Mouse (Mus musculus): ENCODE measurements at regions not wholly inside any gene's neighbourhood (a gene's known extent, or its start where the extent isn't known, plus 50 kb on each side); places are given as distances from the start of the nearest gene placed in this dataset.

DNA sequence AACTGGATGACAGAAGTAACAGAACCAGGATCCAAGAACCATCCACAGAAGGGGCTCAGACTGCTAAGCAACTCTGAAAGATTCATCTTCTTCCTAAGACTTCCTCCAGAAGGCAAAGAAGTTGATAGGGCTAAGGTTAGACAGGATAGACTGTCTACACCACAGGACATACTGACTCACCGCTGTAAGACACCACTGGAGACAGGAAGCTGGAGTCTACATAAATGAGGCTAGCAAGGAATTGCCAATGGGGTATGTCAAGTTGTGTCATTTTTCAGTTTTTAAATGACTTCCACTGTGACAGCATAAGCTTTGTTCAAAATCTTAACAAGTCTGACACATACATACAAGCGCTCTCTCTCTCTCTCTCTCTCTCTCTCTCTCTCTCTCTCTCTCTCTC, 645.4 kb upstream of the Gm10131 start:
- ATAC-seq (replicated peaks; ENCODE audit: insufficient number of reproducible peaks, low FRiP score, low TSS enrichment, poor library complexity, severe bottlenecking), result no peak

DNA sequence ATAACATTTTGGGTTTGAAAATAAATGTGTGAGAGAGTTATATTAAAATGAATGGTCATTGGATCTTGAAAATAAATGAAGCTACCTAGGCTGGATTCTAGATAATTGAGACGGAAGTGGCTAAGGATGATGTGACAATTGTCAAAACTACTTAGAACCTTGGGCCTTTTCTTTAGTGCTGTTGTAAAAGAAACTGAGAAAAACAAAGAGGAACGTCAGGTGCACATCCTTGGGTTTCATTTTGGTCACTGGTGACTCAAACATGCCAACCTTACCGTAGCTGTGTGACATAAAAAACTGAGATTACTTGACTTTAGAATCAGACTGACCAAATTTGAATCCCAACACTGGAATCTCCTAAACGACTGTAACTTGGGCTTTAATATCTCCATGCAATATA, 644.6 kb upstream of the Gm10131 start:
- no peak for ATAC-seq (replicated peaks; ENCODE audit: insufficient number of reproducible peaks, low FRiP score, low TSS enrichment, poor library complexity, severe bottlenecking)

DNA sequence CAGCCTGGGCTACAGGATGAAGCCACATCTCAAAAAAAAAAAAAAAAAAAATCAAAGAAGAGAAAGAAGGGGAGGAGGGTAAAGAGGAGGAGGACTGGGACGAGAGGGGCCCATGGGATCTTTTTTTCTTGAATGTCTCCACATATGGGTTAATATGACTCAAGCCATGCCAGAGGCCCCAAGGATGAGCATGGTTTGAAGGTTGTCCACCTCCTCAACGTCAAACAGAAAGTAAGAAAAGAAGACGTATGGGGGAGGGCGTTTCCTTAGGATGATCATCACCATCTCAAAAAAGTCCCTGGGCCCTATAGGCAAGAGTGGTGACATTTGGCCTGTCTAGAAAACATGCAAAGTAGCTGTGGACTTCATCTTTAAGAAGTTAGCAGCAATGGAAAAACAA, 643.9 kb upstream of the Gm10131 start:
- ATAC-seq (replicated peaks; ENCODE audit: insufficient number of reproducible peaks, low FRiP score, low TSS enrichment, poor library complexity, severe bottlenecking), result no peak

DNA sequence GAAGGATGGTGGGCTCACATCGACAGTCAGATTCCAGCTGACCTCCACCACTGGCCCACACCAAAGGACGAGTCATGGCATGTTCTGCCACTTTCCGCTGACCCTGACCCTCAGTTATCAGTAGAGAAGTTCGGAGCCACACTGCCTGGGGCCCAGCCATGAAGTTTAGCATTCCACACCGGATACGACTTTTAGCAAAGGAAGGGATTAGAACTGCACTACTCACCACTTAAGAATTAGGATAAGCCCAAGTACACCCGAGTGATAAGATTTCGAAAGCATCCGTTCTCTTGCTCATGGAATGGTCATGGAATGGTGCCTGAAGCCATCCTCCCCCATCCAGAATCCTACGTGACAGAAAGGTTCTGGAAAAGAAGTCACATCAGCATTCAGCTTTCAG, 641.5 kb upstream of the Gm10131 start:
- no peak for ATAC-seq (replicated peaks; ENCODE audit: insufficient number of reproducible peaks, low FRiP score, low TSS enrichment, poor library complexity, severe bottlenecking)

DNA sequence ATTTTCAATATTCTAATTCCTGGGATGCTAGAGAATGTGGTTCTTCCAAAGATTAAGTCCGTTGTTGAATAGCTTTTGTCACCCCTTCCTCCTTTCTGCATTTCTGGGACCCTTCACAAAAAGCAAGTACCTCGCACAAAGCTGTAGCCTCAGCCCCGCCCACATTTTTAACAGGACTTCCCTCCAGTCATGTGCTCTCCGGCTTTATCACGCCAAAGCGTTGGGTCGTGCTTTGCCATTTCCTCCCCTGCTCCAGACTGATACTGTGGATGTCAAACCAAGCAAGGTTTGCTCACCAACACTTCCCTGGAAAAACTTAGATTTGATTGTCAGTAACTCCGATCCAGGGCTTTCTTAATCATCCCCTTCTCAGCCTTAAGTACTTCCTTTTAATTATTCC, 637.0 kb upstream of the Gm10131 start:
- ATAC-seq (replicated peaks; ENCODE audit: insufficient number of reproducible peaks, low FRiP score, low TSS enrichment, poor library complexity, severe bottlenecking), result no peak

DNA sequence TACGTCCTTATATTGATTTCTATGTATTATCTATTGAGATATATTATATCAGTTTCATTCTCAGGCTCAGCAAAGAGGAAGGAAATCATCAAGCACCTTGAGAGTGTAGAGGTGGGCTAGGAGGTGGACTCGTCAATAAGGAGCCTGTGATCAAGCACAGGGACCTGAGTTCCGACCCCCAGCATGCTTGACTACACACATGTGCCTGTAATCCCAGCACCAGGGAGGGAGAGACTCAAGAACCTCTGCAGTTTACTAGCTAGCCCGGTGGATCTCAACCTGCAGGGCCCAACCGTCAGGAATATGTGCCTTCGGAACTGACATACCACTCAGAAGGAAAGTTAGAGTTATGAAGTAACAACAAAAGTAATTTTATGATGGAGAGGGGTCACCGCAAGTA, 634.2 kb upstream of the Gm10131 start:
- no peak for ATAC-seq (replicated peaks; ENCODE audit: insufficient number of reproducible peaks, low FRiP score, low TSS enrichment, poor library complexity, severe bottlenecking)

DNA sequence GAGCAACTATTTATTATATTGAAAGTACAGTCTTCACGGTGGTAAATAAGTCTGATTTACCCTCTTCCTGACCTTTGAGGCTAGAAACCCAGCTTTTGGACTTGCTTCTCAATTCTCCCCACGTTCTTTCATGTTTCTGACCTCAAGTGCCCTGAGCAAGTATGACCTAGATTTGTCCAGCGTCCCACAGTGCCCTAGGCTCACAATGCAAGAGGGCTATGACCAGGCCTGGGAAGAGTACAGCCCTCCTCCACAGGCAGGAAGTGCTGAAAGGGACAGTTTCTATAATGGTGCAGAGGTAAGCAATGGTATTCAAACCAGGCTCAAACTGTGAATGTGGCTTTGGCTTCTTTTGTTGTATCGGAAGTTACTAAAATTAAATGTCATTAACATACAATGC, 633.1 kb upstream of the Gm10131 start:
- ATAC-seq (replicated peaks; ENCODE audit: insufficient number of reproducible peaks, low FRiP score, low TSS enrichment, poor library complexity, severe bottlenecking), result peak; percentile 64

DNA sequence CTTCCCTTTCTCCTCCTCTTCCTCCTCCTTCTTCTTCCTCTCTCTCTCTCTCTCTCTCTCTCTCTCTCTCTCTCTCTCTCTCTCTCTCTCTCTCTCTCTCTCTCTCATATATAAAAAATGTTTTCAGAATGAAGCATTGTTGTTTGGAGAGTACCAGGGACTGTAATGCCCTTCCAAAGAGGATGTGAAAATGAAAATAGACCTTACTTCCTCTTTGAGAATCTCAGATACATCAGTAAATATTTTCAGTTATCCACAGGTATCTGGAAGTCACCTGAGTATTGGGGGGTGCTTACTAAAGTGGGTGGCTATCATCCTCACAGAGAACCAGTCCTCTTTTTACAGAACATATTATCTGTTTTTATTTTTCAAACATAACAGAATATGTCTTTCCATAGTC, 632.6 kb upstream of the Gm10131 start:
- ATAC-seq (replicated peaks; ENCODE audit: insufficient number of reproducible peaks, low FRiP score, low TSS enrichment, poor library complexity, severe bottlenecking), result peak; percentile 45; the same call in 1 of the 2 replicates

DNA sequence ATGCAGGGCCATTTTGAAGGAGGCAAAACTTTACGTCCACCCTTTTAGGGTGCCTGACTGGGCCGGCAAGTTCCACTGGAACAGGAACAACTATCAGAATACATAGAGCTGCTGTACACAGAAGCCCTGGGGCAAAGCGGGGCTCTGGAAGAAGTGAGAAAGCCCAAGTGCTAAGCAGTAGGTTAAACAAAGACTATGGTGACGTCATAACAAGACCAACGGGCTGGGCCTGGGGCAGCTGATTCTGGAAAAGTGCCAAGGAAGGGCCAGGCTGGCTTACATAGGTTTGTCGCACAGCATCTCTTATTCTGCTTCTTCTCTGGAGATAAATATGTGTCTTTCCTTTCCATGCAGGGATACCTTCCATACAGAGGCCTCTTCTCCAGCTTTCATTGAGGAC, 631.6 kb upstream of the Gm10131 start:
- ATAC-seq (replicated peaks; ENCODE audit: insufficient number of reproducible peaks, low FRiP score, low TSS enrichment, poor library complexity, severe bottlenecking), result no peak

DNA sequence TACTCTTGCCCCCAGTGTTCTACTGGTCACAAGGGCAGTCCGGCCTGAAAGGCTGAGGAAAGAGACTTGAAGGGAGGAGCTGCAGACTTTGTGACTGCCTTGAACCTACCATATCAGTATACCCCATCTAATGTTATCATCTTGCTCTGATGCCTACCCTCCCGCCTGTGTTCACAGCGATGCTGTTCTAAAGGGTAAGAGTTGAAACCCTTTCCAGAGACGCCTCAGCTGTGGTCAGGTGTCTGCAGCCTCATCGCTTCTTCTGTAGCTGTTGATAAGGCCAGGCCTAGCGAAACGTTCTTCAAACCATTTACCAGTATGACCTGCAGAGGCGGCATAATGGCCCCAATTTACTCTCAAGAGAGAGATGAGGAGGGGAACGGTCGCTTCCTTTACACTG, 629.3 kb upstream of the Gm10131 start:
- ATAC-seq (replicated peaks; ENCODE audit: insufficient number of reproducible peaks, low FRiP score, low TSS enrichment, poor library complexity, severe bottlenecking), result no peak

DNA sequence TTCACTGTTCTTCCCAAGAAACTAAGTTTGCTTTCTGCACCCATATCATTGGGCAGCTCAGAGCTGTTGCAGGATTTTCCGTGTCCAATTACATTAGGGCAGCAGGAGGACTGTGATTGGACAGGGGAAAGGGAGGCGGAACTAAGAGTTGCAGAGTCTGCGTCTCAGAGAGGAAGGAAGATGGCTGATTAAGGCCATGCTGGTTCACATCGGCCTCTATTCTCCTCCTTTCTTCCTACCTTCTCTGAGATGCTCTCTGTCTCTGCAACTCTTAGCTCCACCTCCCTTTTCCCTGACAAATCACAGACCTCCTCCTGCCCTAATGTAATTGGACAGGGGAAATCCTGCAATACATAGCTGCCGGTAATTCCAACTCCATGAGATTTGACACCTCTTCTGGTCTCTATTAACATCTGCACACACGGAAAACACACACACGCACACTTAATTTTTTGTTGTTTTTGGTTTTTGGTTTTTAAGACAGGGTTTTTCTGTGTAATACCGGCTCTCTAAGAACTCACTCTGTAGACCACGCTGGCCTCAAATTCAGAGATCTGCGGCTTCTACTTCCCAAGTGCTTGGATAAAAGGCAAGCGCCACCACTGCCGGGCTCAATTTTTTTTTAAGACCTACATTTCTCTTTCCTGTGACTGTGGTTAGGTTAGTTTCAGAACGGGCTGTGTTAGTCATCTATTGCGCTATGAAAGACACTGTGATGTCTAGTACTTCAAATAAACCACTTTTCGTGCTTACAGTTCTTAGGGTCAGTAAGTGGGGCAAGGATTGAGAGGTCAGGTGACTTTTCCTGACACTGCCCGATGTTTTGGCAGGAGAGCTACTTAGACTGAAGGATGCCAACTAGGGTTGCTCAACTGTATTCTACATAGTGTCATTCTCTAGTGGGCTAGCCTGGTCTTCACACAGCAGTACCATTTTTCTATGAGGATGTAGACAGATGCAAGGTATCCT, 628.6 kb upstream of the Gm10131 start:
- ATAC-seq (replicated peaks; ENCODE audit: insufficient number of reproducible peaks, low FRiP score, low TSS enrichment, poor library complexity, severe bottlenecking), result no peak

DNA sequence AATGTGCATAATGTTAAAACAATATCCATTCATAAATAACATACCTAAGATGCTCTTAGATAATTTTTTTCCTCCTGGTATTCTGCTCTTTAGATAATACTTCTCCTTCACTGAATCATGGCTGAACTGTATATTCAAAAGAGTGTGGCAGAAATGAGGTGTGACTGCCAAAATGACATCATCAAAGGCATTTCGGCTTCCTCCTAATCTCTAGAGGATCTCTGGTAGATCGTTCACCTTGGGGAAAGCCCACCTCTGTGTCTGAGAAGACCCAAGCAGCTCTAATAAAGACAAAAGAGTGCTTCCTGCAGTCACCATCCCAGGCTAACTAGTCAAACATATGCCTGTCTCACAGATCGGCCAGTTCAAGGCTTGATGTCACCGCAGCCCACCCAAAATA, 624.7 kb upstream of the Gm10131 start:
- no peak for ATAC-seq (replicated peaks; ENCODE audit: insufficient number of reproducible peaks, low FRiP score, low TSS enrichment, poor library complexity, severe bottlenecking)

DNA sequence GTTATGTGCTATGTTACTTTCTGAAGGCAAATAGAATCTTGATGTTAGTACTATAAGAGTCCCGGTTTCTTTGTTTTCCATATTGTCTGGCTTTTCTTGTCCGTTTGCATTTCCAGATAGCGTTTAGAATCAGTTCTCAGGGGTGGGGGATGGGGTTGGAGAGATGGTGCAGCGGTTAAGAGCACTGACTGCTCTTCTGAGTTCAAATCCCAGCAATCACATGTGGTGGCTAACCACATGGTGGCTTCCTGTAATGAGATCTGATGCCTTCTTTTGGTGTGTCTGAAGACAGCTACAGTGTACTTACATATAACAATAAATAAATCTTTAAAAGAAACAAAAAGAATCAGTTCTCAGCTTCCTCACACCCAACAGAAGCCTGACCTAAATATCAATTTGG, 623.5 kb upstream of the Gm10131 start:
- ATAC-seq (replicated peaks; ENCODE audit: insufficient number of reproducible peaks, low FRiP score, low TSS enrichment, poor library complexity, severe bottlenecking), result no peak

DNA sequence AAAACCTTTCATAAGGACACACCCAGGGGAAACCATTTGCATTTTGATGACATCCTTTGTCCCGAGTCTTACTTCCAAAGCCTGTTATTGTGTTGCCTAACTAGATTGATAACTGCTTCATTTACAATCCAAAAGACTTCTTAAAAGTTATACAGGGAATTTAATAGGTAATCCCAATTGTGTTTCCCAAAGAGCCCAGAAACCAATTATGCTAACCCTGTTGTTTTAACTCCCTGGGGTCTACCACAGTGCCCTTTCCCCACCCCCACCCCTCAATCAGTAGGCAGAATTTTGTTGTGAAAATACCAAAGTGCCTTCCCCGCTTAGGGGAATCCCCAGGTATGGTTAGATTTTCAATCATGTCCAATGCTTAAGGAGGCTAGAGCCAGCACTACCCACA, 621.3 kb upstream of the Gm10131 start:
- no peak for ATAC-seq (replicated peaks; ENCODE audit: insufficient number of reproducible peaks, low FRiP score, low TSS enrichment, poor library complexity, severe bottlenecking)

DNA sequence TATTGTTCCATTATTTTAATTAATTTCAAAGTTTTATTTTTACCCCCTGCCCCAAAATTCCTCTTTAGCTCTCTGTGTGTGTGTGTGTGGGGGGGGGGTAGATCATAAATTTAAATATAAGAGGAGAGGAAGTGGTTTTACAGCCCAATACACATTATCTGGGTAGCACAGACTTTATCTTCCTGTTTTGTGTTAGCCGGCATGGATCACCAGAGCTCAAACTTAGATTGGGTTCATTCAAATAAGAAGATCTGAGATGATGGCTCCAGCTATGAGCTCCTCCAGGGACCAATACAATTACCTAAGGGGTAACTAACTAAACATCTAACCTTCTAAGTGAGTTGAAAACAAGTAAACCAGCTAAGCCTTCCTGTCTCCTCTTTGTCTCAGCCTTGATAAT, 620.8 kb upstream of the Gm10131 start:
- no peak; the same call in 1 of the 2 replicates for ATAC-seq (replicated peaks; ENCODE audit: insufficient number of reproducible peaks, low FRiP score, low TSS enrichment, poor library complexity, severe bottlenecking)

DNA sequence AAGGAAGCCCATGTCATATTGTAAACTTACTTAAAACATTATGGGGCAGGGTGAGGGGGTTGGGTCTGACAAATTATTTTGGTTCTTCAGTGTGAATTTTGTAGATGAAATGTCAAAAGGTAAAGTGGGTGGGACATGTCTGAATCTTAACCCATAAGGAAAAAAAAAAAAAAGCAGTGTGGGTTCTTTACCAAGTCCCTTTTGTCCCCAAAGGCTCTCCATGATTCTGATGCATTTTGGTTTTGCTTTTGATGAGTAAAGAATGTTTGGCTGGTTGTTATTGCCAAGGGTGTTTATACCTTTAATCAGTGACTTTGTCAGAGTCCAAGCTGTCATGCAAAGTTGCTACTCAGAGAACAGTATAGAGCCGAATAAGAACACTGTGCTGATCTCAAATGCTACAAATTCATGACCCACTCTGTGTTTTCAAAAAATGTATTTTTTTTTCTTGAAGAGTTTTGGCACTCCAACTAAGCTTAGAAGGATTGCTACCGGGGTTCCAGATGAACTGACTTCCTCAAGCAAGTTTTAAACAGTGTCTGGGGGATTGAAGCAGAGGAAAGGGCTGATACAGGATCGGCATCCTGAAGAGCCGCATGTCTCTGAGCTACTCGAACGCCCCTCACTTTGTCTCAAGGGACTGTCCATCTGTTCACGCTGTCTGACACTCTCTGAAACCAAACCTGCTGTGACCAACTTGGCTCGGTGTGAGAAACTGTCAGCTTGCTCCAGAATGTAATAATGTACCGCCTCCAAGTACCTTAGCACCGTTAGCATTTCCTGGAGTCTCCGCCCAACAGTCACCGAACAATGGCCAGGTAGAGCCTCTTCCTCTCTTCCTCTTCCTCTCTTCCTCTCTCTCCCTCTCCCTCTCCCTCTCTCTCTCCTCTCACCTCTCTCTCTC, 619.8 kb upstream of the Gm10131 start:
- ATAC-seq (replicated peaks; ENCODE audit: insufficient number of reproducible peaks, low FRiP score, low TSS enrichment, poor library complexity, severe bottlenecking), result no peak

DNA sequence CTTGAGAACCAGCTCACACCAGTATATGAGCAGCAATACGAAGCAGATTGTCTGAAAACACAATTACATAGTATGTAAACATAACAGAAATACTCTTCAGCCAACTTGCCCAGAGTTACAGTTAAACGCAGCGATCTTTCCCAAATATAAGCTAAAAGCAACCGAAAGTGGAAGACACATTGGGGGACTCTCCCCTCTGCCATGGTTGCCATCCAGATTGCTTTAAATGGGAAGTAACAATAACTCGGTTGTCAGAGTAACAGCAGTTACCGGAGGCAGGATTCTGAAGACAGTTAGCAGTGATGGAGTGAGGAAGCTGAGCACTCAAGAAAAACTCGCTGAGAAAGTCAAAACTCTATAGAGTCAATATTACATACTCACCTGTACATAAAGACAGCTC, 618.0 kb upstream of the Gm10131 start:
- no peak for ATAC-seq (replicated peaks; ENCODE audit: insufficient number of reproducible peaks, low FRiP score, low TSS enrichment, poor library complexity, severe bottlenecking)

DNA sequence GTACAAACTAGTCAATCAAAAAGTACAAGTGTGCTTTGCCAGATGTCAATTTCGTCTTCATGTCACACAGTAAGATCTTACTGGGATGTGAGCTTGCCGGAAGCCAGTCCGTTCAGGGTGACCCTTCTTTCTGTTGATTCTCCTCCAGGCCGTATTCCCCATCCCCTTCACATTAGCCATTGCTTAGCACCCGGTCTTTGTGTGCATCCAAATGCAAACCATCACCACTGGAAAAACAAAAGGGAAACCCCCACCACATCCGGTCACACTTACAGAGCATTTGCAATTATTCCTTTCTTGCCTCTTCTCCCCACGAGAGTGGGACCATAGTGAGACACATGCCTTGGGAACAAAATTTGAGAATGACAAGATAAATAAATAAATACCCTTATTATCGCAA, 616.2 kb upstream of the Gm10131 start:
- no peak for ATAC-seq (replicated peaks; ENCODE audit: insufficient number of reproducible peaks, low FRiP score, low TSS enrichment, poor library complexity, severe bottlenecking)

DNA sequence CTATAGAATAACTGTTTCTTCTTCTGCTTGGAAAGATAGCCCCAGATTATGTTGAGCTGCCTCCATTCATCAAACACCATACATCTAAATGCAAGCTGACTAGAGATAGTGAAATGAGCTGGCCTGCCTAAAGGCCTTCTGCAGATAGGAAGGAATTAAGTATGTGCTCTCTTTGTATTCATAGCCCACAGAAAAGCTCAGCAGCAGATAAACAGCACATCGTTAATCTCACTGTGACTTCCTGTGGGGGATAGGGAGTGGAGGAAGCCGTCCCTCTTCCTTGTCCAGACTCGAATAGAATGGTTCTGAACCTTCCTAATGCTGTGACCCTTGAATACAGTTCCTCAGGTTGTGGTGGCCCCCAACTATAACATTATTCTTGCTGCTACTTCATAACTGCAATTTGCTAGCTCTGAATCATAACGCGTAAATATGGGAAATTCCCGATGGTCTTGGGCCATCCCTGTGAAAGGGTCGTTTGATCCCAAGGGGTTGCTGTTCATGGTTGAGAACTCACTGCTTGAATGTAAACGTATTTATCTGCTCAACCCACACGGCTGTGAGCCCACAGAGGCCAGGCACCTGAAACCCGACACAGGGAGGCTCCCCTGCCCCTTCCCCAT, 614.7 kb upstream of the Gm10131 start:
- ATAC-seq (replicated peaks; ENCODE audit: insufficient number of reproducible peaks, low FRiP score, low TSS enrichment, poor library complexity, severe bottlenecking), result no peak
